Mouse (Mus musculus): ENCODE data around the gene Pphln1. TPM values are rescaled to one million over a fixed set of nuclear protein-coding genes. Genes with fewer than 3 reads are reported as not detected.

The Pphln1 gene
- total and polyA plus RNA-seq, 3 experiments, result 11.4 to 96.4 (median 34.3) TPM

DNA sequence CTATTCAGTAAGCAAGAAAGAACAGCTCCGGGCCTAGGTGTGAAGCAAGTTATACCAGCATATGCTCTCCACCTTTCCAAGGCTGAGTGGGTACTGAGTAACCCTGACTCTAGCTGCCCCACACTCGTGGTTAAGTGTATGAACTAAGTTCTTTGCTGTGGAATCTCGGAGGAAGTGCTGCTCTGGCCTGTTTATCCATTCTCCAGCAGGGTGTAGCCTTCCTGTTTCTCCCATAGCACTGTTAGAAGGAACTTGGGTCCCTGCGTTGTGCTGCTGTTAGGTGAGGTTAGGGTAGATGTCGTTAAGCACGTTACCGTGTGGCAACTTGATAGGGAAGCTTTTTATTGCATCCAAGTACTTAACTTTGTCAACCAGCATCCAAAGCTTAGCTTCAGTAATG lies 96.5 kb downstream of the Pphln1 start:
- peaks cover 71% of the 10 kb centered on the region for H3K36me3 ChIP-seq (replicated peaks)
- no peaks in the 10 kb centered on the region for H3K4me1 ChIP-seq (ENCODE audit: insufficient read depth, low read depth, low read length)
- no peaks in the 10 kb centered on the region for H3K9me3 ChIP-seq (replicated peaks)
- ATAC-seq (ENCODE audit: extremely low read depth, insufficient number of reproducible peaks, low FRiP score, poor library complexity, severe bottlenecking) (no peak), DNase-seq (ENCODE audit: low spot score) (no peak)
- no peak overlapping the region for H3K4me3 ChIP-seq (ENCODE audit: low read depth, low read length)
- no peaks in the 10 kb centered on the region for H3K27me3 ChIP-seq (ENCODE audit: insufficient read depth, low read length)
- TF ChIP-seq POLR2AphosphoS5 (IDR thresholded peaks at IDR 0.05; ENCODE audit: insufficient replicate concordance, low read depth, low read length), result no peak
- TF ChIP-seq GATA1 (IDR thresholded peaks at IDR 0.05; ENCODE audit: borderline replicate concordance, low read length), result no peak
- TF ChIP-seq CTCF (IDR thresholded peaks at IDR 0.05; ENCODE audit: low read depth, low read length), result no peak
- TF ChIP-seq GATA2 (IDR thresholded peaks at IDR 0.05; ENCODE audit: borderline replicate concordance, low read depth, low read length), result no peak
- no peak for TF ChIP-seq TAL1 (conservative IDR thresholded peaks at IDR 0.05; ENCODE audit: low read depth, low read length)

DNA sequence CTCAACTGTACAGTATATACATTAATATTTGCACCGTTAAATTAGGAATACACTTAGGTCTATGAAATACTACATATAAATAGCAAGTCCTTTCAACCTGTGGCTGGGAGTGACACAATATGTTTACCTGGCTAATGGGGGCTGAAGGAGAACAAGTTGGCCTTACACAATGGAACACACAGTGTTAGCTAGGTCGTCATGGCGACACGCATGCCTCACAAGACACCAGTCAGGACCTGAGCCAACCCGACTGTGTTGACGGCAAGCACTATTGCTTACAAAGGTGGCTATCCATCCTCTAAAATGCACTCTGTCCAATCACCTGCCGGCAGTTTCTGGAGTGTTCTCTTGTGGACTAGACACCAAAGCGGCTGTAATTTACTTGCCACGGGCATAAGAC lies 101.7 kb downstream of the Pphln1 start:
- Histone ChIP-seq H3K4me1 (ENCODE audit: insufficient read depth, low read depth, low read length) (no peaks in the 10 kb centered on the region), H3K4me3 (ENCODE audit: low read depth, low read length) (no peak overlapping the region), H3K9me3 (replicated peaks) (peaks cover 3% of the 10 kb centered on the region; the same call in 1 of the 2 replicates), H3K36me3 (replicated peaks) (peaks cover 56% of the 10 kb centered on the region), H3K27me3 (ENCODE audit: insufficient read depth, low read length) (no peaks in the 10 kb centered on the region)
- DNase-seq (ENCODE audit: low spot score) (no peak), ATAC-seq (ENCODE audit: extremely low read depth, insufficient number of reproducible peaks, low FRiP score, poor library complexity, severe bottlenecking) (no peak)
- TF ChIP-seq GATA1 (IDR thresholded peaks at IDR 0.05; ENCODE audit: borderline replicate concordance, low read length), result no peak
- TF ChIP-seq CTCF (IDR thresholded peaks at IDR 0.05; ENCODE audit: low read depth, low read length), result no peak
- TF ChIP-seq POLR2AphosphoS5 (IDR thresholded peaks at IDR 0.05; ENCODE audit: insufficient replicate concordance, low read depth, low read length), result no peak
- no peak for TF ChIP-seq GATA2 (IDR thresholded peaks at IDR 0.05; ENCODE audit: borderline replicate concordance, low read depth, low read length)
- no peak for TF ChIP-seq TAL1 (conservative IDR thresholded peaks at IDR 0.05; ENCODE audit: low read depth, low read length)

DNA sequence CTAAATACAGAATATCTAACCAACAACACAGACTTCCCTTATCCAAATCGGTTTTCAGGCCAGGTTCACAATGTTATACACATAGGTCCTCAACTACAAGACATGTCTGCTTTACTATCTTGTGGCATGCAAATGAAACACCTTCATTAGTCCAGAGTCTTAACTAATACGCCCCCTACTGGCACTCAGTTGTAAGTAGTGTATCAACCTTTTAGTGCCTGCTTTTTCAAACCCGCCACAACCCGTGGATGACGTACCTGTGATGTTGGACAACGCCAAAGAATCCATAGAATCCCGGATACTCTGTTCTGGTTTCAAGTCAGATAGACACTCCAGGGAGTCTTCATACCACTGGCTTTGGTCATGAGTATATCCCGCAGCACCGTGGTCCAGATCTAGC lies 104.6 kb downstream of the Pphln1 start:
- no peak overlapping the region for H3K4me3 ChIP-seq (ENCODE audit: low read depth, low read length)
- no peak for DNase-seq (ENCODE audit: low spot score)

DNA sequence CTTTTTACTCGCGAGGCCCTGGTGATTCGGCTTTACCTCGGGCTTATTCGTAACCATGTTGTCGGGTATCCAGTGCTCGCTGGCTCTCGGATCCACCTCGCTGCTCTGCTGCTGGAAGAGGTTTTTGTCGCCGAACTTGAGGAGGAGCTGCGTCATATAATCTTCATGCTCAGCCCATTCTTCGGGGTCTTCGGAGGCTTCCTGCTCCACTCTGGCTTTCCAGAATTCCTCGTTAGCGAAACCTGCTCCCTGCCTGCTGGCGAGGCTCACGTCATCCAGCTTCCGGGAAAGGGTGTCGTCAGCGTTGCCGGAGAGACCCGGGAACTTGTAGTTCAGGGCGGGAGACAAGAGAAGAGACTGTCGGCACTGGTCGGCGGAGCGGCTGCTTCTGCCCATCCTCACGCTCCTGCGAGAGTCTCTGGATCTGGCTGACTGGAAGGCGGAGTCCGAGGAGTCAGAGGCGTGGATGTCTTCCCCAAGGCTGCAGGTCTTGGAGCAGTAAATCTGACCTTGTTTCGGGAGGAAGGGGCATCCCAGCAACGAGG lies 105.1 kb downstream of the Pphln1 start:
- TF ChIP-seq CTCF (IDR thresholded peaks at IDR 0.05; ENCODE audit: low read depth, low read length) (no peak), GATA1 (IDR thresholded peaks at IDR 0.05; ENCODE audit: borderline replicate concordance, low read length) (no peak), POLR2AphosphoS5 (IDR thresholded peaks at IDR 0.05; ENCODE audit: insufficient replicate concordance, low read depth, low read length) (no peak), TAL1 (conservative IDR thresholded peaks at IDR 0.05; ENCODE audit: low read depth, low read length) (no peak), GATA2 (IDR thresholded peaks at IDR 0.05; ENCODE audit: borderline replicate concordance, low read depth, low read length) (no peak)
- DNase-seq (ENCODE audit: low spot score), result no peak
- H3K27me3 ChIP-seq (ENCODE audit: insufficient read depth, low read length), result no peaks in the 10 kb centered on the region
- H3K4me3 ChIP-seq (ENCODE audit: low read depth, low read length), result no peak overlapping the region
- H3K4me1 ChIP-seq (ENCODE audit: insufficient read depth, low read depth, low read length), result no peaks in the 10 kb centered on the region
- H3K36me3 ChIP-seq (replicated peaks), result peaks cover 34% of the 10 kb centered on the region
- peaks cover 3% of the 10 kb centered on the region; the same call in 1 of the 2 replicates for H3K9me3 ChIP-seq (replicated peaks)
- no peak for ATAC-seq (ENCODE audit: extremely low read depth, insufficient number of reproducible peaks, low FRiP score, poor library complexity, severe bottlenecking)

More for the DNA sequence above, 104.6 kb downstream of the Pphln1 start:
- no peaks in the 10 kb centered on the region for H3K4me1 ChIP-seq (ENCODE audit: insufficient read depth, low read depth, low read length)
- TF ChIP-seq GATA1 (IDR thresholded peaks at IDR 0.05; ENCODE audit: borderline replicate concordance, low read length) (no peak), TAL1 (conservative IDR thresholded peaks at IDR 0.05; ENCODE audit: low read depth, low read length) (no peak)
- H3K36me3 ChIP-seq (replicated peaks), result peaks cover 39% of the 10 kb centered on the region
- H3K9me3 ChIP-seq (replicated peaks), result peaks cover 3% of the 10 kb centered on the region; the same call in 1 of the 2 replicates
- no peak for ATAC-seq (ENCODE audit: extremely low read depth, insufficient number of reproducible peaks, low FRiP score, poor library complexity, severe bottlenecking)
- H3K27me3 ChIP-seq (ENCODE audit: insufficient read depth, low read length), result no peaks in the 10 kb centered on the region

DNA sequence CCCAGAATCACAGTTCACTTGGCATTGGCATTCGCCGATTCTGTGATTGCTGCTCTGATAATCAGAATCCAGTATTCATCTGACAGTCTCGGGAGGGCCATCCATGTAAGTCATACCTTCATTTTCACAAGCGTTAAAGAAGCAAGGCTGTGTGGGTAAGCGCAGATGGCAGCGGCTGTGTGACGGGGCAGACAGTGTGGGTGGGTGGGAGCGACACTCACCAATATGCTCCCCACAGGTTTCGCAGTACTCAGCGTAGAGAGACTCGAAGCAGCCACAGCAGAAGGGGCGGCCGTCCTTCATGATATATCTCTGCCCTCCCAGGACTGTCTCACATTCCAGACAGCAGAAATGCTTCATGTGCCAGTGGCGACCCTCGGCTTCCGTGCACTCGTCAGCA lies 106.7 kb downstream of the Pphln1 start:
- H3K27me3 ChIP-seq (ENCODE audit: insufficient read depth, low read length), result no peaks in the 10 kb centered on the region
- ATAC-seq (ENCODE audit: extremely low read depth, insufficient number of reproducible peaks, low FRiP score, poor library complexity, severe bottlenecking), result no peak
- H3K4me3 ChIP-seq (ENCODE audit: low read depth, low read length), result no peak overlapping the region

DNA sequence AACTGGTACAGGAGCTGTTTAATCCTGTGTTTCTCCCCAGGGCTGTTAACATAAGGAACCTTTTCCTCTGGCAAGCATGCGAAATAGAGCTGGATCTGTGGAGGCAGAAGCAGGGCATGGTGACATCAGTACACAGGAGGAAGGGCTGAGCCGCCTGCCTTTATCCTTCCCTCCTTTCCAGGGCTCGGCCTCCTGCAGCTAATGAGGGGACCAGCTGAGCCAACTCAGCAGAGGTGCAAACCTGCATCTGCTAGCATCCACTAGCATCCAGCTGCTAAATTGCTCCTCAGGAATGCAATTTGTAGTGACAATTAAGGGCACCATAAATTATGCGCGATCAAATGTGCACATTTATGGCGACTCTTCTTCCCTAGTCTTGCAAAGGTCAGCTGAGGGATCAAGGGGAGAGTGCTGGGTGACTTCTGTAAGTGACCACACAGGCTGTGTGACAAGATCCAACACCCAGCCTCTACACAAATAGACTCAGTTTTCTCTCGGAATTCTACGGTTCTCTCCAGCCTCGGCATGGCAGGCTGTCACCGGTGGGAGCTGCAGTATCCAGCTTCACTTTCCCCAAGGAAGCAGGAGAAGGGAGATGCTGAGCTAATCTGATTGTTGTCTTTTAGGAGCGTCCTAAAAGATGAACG lies 112.7 kb downstream of the Pphln1 start:
- DNase-seq (ENCODE audit: low spot score) (no peak), ATAC-seq (ENCODE audit: extremely low read depth, insufficient number of reproducible peaks, low FRiP score, poor library complexity, severe bottlenecking) (no peak)
- H3K36me3 ChIP-seq (replicated peaks), result no peaks in the 10 kb centered on the region
- TF ChIP-seq TAL1 (conservative IDR thresholded peaks at IDR 0.05; ENCODE audit: low read depth, low read length), result no peak
- TF ChIP-seq POLR2AphosphoS5 (IDR thresholded peaks at IDR 0.05; ENCODE audit: insufficient replicate concordance, low read depth, low read length), result no peak
- no peak for TF ChIP-seq GATA2 (IDR thresholded peaks at IDR 0.05; ENCODE audit: borderline replicate concordance, low read depth, low read length)
- TF ChIP-seq CTCF (IDR thresholded peaks at IDR 0.05; ENCODE audit: low read depth, low read length), result no peak
- TF ChIP-seq GATA1 (IDR thresholded peaks at IDR 0.05; ENCODE audit: borderline replicate concordance, low read length), result no peak
- 0 out of 2 replicates have a peak, but pooled peaks cover 5% of the 10 kb centered on the region for H3K9me3 ChIP-seq (replicated peaks)
- H3K4me3 ChIP-seq (ENCODE audit: low read depth, low read length), result no peak overlapping the region
- no peaks in the 10 kb centered on the region for H3K4me1 ChIP-seq (ENCODE audit: insufficient read depth, low read depth, low read length)
- no peaks in the 10 kb centered on the region for H3K27me3 ChIP-seq (ENCODE audit: insufficient read depth, low read length)

More for the DNA sequence above, 106.7 kb downstream of the Pphln1 start:
- peaks cover 8% of the 10 kb centered on the region; the same call in 1 of the 2 replicates for H3K9me3 ChIP-seq (replicated peaks)
- no peak for DNase-seq (ENCODE audit: low spot score)
- TF ChIP-seq GATA2 (IDR thresholded peaks at IDR 0.05; ENCODE audit: borderline replicate concordance, low read depth, low read length), result no peak
- no peak for TF ChIP-seq CTCF (IDR thresholded peaks at IDR 0.05; ENCODE audit: low read depth, low read length)
- TF ChIP-seq GATA1 (IDR thresholded peaks at IDR 0.05; ENCODE audit: borderline replicate concordance, low read length), result no peak
- no peak for TF ChIP-seq POLR2AphosphoS5 (IDR thresholded peaks at IDR 0.05; ENCODE audit: insufficient replicate concordance, low read depth, low read length)
- TF ChIP-seq TAL1 (conservative IDR thresholded peaks at IDR 0.05; ENCODE audit: low read depth, low read length), result no peak
- H3K4me1 ChIP-seq (ENCODE audit: insufficient read depth, low read depth, low read length), result no peaks in the 10 kb centered on the region
- peaks cover 25% of the 10 kb centered on the region for H3K36me3 ChIP-seq (replicated peaks)

Data from G1E (cell line).